Mouse (Mus musculus) myocyte (in vitro differentiated cells): ENCODE measurements around the gene Ubxn10.

Experiments used
- MYOD1 ChIP-seq, 3 experiments: IDR thresholded peaks; one replicate each; pipeline ENCODE4 v1.6.1; 2011; ENCODE audit warnings: control low read depth in 2 of 3, low read depth in 2 of 3, mild to moderate bottlenecking in 2 of 3, moderate library complexity in 1 of 3; ENCODE audit not compliant: insufficient read length in 2 of 3, control insufficient read depth in 1 of 3
- TCF12 ChIP-seq: IDR thresholded peaks from one replicate; pipeline ENCODE4 v1.6.1; 2011; ENCODE audit warnings: mild to moderate bottlenecking, control low read depth; ENCODE audit not compliant: poor library complexity, insufficient read depth, severe bottlenecking

DNA sequence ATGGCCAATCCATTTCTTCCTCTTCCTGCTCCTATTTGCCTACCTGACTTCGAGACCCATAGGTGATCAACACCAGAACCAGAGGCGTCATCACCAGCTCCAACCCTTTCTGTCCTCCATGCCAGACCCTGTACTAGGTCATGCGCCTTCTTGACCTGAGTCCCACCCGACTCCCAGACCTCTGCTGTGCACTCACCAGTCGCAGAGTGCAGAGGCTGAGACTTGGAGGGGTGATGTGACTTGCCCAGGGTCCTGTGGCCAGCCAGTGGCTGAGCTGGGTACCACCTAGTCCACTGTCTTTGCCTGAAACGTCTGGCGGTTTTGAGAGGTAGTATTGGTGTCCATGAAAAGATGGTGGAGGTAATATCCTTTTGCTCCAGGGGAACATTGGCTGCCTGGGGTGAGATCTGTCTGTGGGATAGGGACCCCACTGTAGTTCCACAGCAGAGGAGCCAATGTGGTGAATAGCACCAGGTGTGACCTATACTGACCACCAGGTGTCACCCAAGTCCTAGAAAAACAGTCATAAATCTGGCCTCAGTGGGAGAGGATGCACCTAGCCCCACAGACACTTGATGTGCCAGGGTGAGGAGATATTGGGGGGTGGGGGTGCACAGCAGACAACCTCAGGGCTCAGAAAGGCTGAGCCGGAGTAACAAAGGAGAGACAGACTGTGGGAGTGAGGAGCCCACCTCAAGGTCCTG lies 11.6 kb upstream of the Ubxn10 start:
- TF ChIP-seq MYOD1 (IDR thresholded peaks at IDR 0.05; ENCODE audit: control insufficient read depth in 1 of 3, insufficient read length in 2 of 3, low read depth in 2 of 3) (no peak), TCF12 (no peak)
